Mouse (Mus musculus): ENCODE data around the gene Krt9. TPM values are rescaled to one million over a fixed set of nuclear protein-coding genes. Genes with fewer than 3 reads are reported as not detected.

The Krt9 gene
- polyA plus RNA-seq, 1 experiment from 2014 or later: not detected

DNA sequence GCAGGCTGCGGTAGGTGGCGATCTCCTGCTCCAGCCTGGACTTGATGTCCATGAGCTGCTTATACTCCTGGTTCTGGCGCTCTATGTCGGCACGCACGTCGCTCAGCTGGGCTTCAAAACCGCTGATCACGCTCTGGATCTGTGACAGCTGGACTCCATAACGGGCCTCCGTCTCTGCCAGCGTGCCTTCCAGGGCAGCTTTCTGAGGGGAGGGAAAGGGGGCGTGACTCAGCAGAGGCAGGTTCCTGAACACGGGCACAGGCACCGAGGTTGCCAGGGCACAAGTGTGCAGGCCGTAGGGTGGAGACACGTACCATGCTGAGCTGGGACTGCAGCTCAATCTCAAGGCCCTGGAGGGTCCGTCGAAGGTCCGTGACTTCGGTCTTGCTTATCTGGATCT lies 52.1 kb downstream of the Krt9 start:
- Histone ChIP-seq H3K4me1 (replicated peaks; ENCODE audit: control insufficient read depth, insufficient read depth, low read length) (no peaks in the 10 kb centered on the region), H3K4me2 (no peak overlapping the region)
- ATAC-seq (replicated peaks; ENCODE audit: low FRiP score): no peak

DNA sequence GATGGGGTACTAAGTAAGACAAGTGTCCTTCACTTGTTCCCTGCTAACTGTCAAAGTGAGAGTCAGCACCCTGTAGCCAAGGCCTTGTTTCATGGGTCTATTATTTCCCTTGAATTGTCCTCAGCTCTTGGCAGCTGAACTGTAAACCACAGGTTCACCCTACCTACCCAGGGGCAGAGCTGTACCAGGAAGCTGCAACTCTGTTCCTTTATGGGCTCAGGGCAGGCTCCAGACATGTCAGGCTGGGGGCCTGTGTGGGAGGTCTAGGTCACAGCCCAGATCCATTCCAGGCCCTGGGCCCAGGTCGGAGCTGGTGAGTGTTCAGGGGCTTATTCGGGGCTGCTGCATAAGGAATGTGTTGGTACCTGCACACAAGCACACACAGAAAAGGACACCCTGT lies 53.7 kb downstream of the Krt9 start:
- H3K4me1 ChIP-seq (replicated peaks; ENCODE audit: control insufficient read depth, insufficient read depth, low read length): no peaks in the 10 kb centered on the region
- no peak overlapping the region for H3K27ac ChIP-seq (ENCODE audit: low read depth, low read length)
- no peaks in the 10 kb centered on the region for H3K36me3 ChIP-seq (ENCODE audit: control insufficient read depth, insufficient read depth, low read length)
- H3K9ac ChIP-seq (ENCODE audit: low read depth, low read length): no peak overlapping the region
- H3K4me2 ChIP-seq: no peak overlapping the region
- no peaks in the 10 kb centered on the region for H3K9me3 ChIP-seq (ENCODE audit: control insufficient read depth, low read length)
- no peak overlapping the region for H3K4me3 ChIP-seq (ENCODE audit: low read depth, low read length)
- ATAC-seq (replicated peaks; ENCODE audit: low FRiP score) (no peak), DNase-seq (ENCODE audit: low spot score) (no peak)
- H3K27me3 ChIP-seq (replicated peaks; ENCODE audit: control insufficient read depth, insufficient read depth, low read length): peaks cover 3% of the 10 kb centered on the region
- WGBS: 92% methylated on average over 2 of the region's 2 CpGs

More for the DNA sequence above, 52.1 kb downstream of the Krt9 start:
- Histone ChIP-seq H3K27ac (ENCODE audit: low read depth, low read length) (no peak overlapping the region), H3K27me3 (replicated peaks; ENCODE audit: control insufficient read depth, insufficient read depth, low read length) (peaks cover 19% of the 10 kb centered on the region), H3K4me3 (ENCODE audit: low read depth, low read length) (no peak overlapping the region), H3K36me3 (ENCODE audit: control insufficient read depth, insufficient read depth, low read length) (no peaks in the 10 kb centered on the region), H3K9ac (ENCODE audit: low read depth, low read length) (no peak overlapping the region), H3K9me3 (ENCODE audit: control insufficient read depth, low read length) (no peaks in the 10 kb centered on the region)
- 86% methylated on average over 21 of the region's 21 CpGs for WGBS
- DNase-seq (ENCODE audit: low spot score): no peak

DNA sequence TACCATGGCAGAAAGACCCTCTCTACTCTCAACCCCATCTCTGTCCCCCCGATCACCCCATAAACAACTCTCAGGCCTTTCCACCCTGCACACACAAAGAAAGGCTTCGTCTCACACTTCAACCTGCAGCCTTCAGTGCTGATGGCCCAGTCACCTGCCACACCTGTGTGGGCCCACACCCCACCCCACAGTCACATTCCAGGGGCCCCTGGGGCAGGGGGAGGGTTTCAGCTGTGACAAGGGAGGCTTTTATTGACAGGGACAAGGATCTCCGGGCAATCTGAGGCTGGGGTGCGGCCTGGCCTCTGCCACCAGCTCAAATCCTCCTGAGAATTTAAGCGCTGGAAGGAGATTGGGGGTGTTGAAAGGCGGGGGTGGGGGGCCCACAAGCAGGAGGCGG lies 54.2 kb downstream of the Krt9 start:
- 56% methylated on average over 7 of the region's 7 CpGs for WGBS
- DNase-seq (ENCODE audit: low spot score) (no peak), ATAC-seq (replicated peaks; ENCODE audit: low FRiP score) (no peak)
- H3K4me1 ChIP-seq (replicated peaks; ENCODE audit: control insufficient read depth, insufficient read depth, low read length): no peaks in the 10 kb centered on the region
- no peaks in the 10 kb centered on the region for H3K27me3 ChIP-seq (replicated peaks; ENCODE audit: control insufficient read depth, insufficient read depth, low read length)
- no peak overlapping the region for H3K4me2 ChIP-seq
- H3K9me3 ChIP-seq (ENCODE audit: control insufficient read depth, low read length): no peaks in the 10 kb centered on the region
- H3K27ac ChIP-seq (ENCODE audit: low read depth, low read length): no peak overlapping the region
- H3K9ac ChIP-seq (ENCODE audit: low read depth, low read length): no peak overlapping the region
- H3K36me3 ChIP-seq (ENCODE audit: control insufficient read depth, insufficient read depth, low read length): no peaks in the 10 kb centered on the region
- no peak overlapping the region for H3K4me3 ChIP-seq (ENCODE audit: low read depth, low read length)

DNA sequence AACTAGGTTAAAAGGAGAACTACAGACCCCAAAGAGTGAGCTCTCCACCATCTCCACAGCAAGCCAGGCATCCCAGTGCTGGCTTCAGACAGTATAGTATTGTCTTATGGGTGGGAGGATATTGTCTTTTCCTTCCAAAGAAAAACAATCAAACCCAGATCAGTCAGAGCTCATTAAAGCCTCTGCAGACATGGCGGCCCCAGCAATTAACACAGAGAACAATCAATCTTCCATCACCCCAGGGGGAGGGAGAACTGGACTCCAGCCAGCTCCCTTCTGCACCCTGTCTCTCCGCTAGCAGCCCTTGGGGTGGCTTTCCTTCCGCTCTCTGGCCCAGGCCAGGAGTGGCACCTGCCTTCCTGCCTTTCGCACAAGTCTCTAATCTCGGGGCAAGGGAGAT lies 55.4 kb downstream of the Krt9 start:
- H3K36me3 ChIP-seq (ENCODE audit: control insufficient read depth, insufficient read depth, low read length): no peaks in the 10 kb centered on the region
- no peak for DNase-seq (ENCODE audit: low spot score)
- H3K4me2 ChIP-seq: no peak overlapping the region
- no peak overlapping the region for H3K4me3 ChIP-seq (ENCODE audit: low read depth, low read length)
- 56% methylated on average over 5 of the region's 5 CpGs for WGBS
- H3K27ac ChIP-seq (ENCODE audit: low read depth, low read length): no peak overlapping the region
- no peaks in the 10 kb centered on the region for H3K27me3 ChIP-seq (replicated peaks; ENCODE audit: control insufficient read depth, insufficient read depth, low read length)
- H3K4me1 ChIP-seq (replicated peaks; ENCODE audit: control insufficient read depth, insufficient read depth, low read length): no peaks in the 10 kb centered on the region
- no peak for ATAC-seq (replicated peaks; ENCODE audit: low FRiP score)
- H3K9ac ChIP-seq (ENCODE audit: low read depth, low read length): no peak overlapping the region
- no peaks in the 10 kb centered on the region for H3K9me3 ChIP-seq (ENCODE audit: control insufficient read depth, low read length)

Other genes with a start within 250 kb of the Krt9 start
- gene Krtap9-5, start 244.8 kb downstream of the Krt9 start, polyA plus RNA-seq (2014; fragmentation: Nextera tagmentation; extraction: Ambion mirVana): not detected in 2 replicates
- gene Krtap29-1, start 214.2 kb downstream of the Krt9 start, polyA plus RNA-seq (2014; fragmentation: Nextera tagmentation; extraction: Ambion mirVana): not detected in 2 replicates
- not detected in 2 replicates for gene Krtap16-1, start 206.6 kb downstream of the Krt9 start, polyA plus RNA-seq (2014; fragmentation: Nextera tagmentation; extraction: Ambion mirVana)
- gene Krtap17-1, start 199.3 kb downstream of the Krt9 start, polyA plus RNA-seq (2014; fragmentation: Nextera tagmentation; extraction: Ambion mirVana): not detected in 2 replicates
- gene Krt33a, start 177.0 kb downstream of the Krt9 start, polyA plus RNA-seq (2014; fragmentation: Nextera tagmentation; extraction: Ambion mirVana): not detected in 2 replicates
- gene Krt33b, start 163.4 kb downstream of the Krt9 start, polyA plus RNA-seq (2014; fragmentation: Nextera tagmentation; extraction: Ambion mirVana): not detected in 2 replicates
- gene Krt34, start 151.7 kb downstream of the Krt9 start, polyA plus RNA-seq (2014; fragmentation: Nextera tagmentation; extraction: Ambion mirVana): not detected in 2 replicates
- gene Krt31, start 142.7 kb downstream of the Krt9 start, polyA plus RNA-seq (2014; fragmentation: Nextera tagmentation; extraction: Ambion mirVana): not detected in 2 replicates
- gene Krt32, start 105.0 kb downstream of the Krt9 start, polyA plus RNA-seq (2014; fragmentation: Nextera tagmentation; extraction: Ambion mirVana): not detected in 2 replicates
- not detected in 2 replicates for gene Krt35, start 97.0 kb downstream of the Krt9 start, polyA plus RNA-seq (2014; fragmentation: Nextera tagmentation; extraction: Ambion mirVana)
- gene Krt36, start 87.6 kb downstream of the Krt9 start, polyA plus RNA-seq (2014; fragmentation: Nextera tagmentation; extraction: Ambion mirVana): not detected in 2 replicates
- 0.14 TPM in 1 of 2 replicates, not detected in the other for gene Krt13, start 71.7 kb downstream of the Krt9 start, polyA plus RNA-seq (2014; fragmentation: Nextera tagmentation; extraction: Ambion mirVana)
- gene Krt15, start 57.3 kb downstream of the Krt9 start, polyA plus RNA-seq (2014; fragmentation: Nextera tagmentation; extraction: Ambion mirVana): 0.25 TPM in 1 of 2 replicates, not detected in the other
- 9.6 and 12.4 TPM in 2 replicates for gene Krt19, start 44.6 kb downstream of the Krt9 start, polyA plus RNA-seq (2014; fragmentation: Nextera tagmentation; extraction: Ambion mirVana)
- gene Krt14, start 14.3 kb upstream of the Krt9 start, polyA plus RNA-seq (2014; fragmentation: Nextera tagmentation; extraction: Ambion mirVana): 2.1 and 2.3 TPM in 2 replicates
- not detected in 2 replicates for gene Krt16, start 55.7 kb upstream of the Krt9 start, polyA plus RNA-seq (2014; fragmentation: Nextera tagmentation; extraction: Ambion mirVana)
- 0.32 and 0.42 TPM in 2 replicates for gene Krt17, start 67.8 kb upstream of the Krt9 start, polyA plus RNA-seq (2014; fragmentation: Nextera tagmentation; extraction: Ambion mirVana)
- gene Krt42, start 76.6 kb upstream of the Krt9 start, polyA plus RNA-seq (2014; fragmentation: Nextera tagmentation; extraction: Ambion mirVana): not detected in 2 replicates
- 2,121 and 2,222 TPM in 2 replicates for gene Eif1, start 126.6 kb upstream of the Krt9 start, polyA plus RNA-seq (2014; fragmentation: Nextera tagmentation; extraction: Ambion mirVana)
- gene Gast, start 141.2 kb upstream of the Krt9 start, polyA plus RNA-seq (2014; fragmentation: Nextera tagmentation; extraction: Ambion mirVana): not detected in 2 replicates
- gene Hap1, start 162.9 kb upstream of the Krt9 start, polyA plus RNA-seq (2014; fragmentation: Nextera tagmentation; extraction: Ambion mirVana): 0.82 and 1.5 TPM in 2 replicates
- 38.8 and 41.6 TPM in 2 replicates for gene Jup, start 204.5 kb upstream of the Krt9 start, polyA plus RNA-seq (2014; fragmentation: Nextera tagmentation; extraction: Ambion mirVana)
- gene P3h4, start 221.6 kb upstream of the Krt9 start, polyA plus RNA-seq (2014; fragmentation: Nextera tagmentation; extraction: Ambion mirVana): 24.5 and 25.8 TPM in 2 replicates
- 39.9 and 43.2 TPM in 2 replicates for gene Fkbp10, start 222.5 kb upstream of the Krt9 start, polyA plus RNA-seq (2014; fragmentation: Nextera tagmentation; extraction: Ambion mirVana)
- gene Nt5c3b, start 248.6 kb upstream of the Krt9 start, polyA plus RNA-seq (2014; fragmentation: Nextera tagmentation; extraction: Ambion mirVana): 70.4 and 74.0 TPM in 2 replicates
- 0.31 and 0.36 TPM in 2 replicates for gene Klhl10, start 248.7 kb upstream of the Krt9 start, polyA plus RNA-seq (2014; fragmentation: Nextera tagmentation; extraction: Ambion mirVana)